Mouse (Mus musculus) ES-E14 (cell line): ENCODE results near the gene Rpgrip1. TPM values are rescaled to one million over a fixed set of nuclear protein-coding genes. Genes with fewer than 3 reads are reported as not detected.

Experiments used
- DNase-seq: peaks from one replicate; pipeline ENCODE4 v3.0.0-alpha.2; 2013; ENCODE audit warnings: low read depth, low spot score
- H3K27ac ChIP-seq: 2 replicates; pipeline ENCODE4 v1.5.1; 2012; ENCODE audit warnings: low read depth, mild to moderate bottlenecking, low read length, moderate library complexity, mixed read lengths; ENCODE audit not compliant: poor library complexity, insufficient read depth, severe bottlenecking
- H3K36me3 ChIP-seq: 2 replicates; pipeline ENCODE4 v1.6.1; 2012; ENCODE audit warnings: mild to moderate bottlenecking, low read length, moderate library complexity, mixed read lengths; ENCODE audit not compliant: control insufficient read depth, poor library complexity, insufficient read depth, severe bottlenecking
- H3K4me1 ChIP-seq, 2 experiments: fragments of 150-350 bp in 1 of 2; sonication (generic) in 1 of 2; 2 replicates each; pipeline ENCODE4 v1.6.1; 2012; ENCODE audit warnings: low read length in 2 of 2, mild to moderate bottlenecking in 1 of 2, mixed read lengths in 1 of 2; ENCODE audit not compliant: control insufficient read depth in 2 of 2, insufficient read depth in 2 of 2, poor library complexity in 1 of 2
- H3K4me3 ChIP-seq, 2 experiments: fragments of 150-350 bp in 1 of 2; sonication (generic) in 1 of 2; 2 replicates each; pipeline ENCODE4 v1.5.1; 2012; ENCODE audit warnings: low read length in 2 of 2, low read depth in 1 of 2, mild to moderate bottlenecking in 1 of 2, mixed read lengths in 1 of 2; ENCODE audit not compliant: insufficient read depth in 1 of 2, poor library complexity in 1 of 2, severe bottlenecking in 1 of 2
- H3K9ac ChIP-seq: 2 replicates; pipeline ENCODE4 v1.6.1; 2012; ENCODE audit warnings: low read depth, mild to moderate bottlenecking, low read length, mixed read lengths; ENCODE audit not compliant: poor library complexity, insufficient read depth, severe bottlenecking
- H3K9me3 ChIP-seq: fragments of 150-350 bp; sonication (generic); 2 replicates; pipeline ENCODE4 v1.6.1; 2012; ENCODE audit warnings: low read depth, mild to moderate bottlenecking, low read length; ENCODE audit not compliant: control insufficient read depth, insufficient read depth
- CHD2 ChIP-seq: IDR thresholded peaks from 2 replicates; pipeline ENCODE4 v1.6.1; 2014; ENCODE audit warnings: mild to moderate bottlenecking, low read depth, low read length, inconsistent platforms
- HCFC1 ChIP-seq: IDR thresholded peaks from 2 replicates; pipeline ENCODE4 v1.6.1; 2012; ENCODE audit warnings: low read length, inconsistent platforms, borderline replicate concordance; ENCODE audit not compliant: insufficient read depth
- MAFK ChIP-seq: IDR thresholded peaks from 2 replicates; pipeline ENCODE4 v1.6.1; 2014; ENCODE audit warnings: mild to moderate bottlenecking, low read depth, low read length, inconsistent platforms; ENCODE audit not compliant: insufficient read depth
- ZC3H11A ChIP-seq: IDR thresholded peaks from 2 replicates; pipeline ENCODE4 v1.6.1; 2012; ENCODE audit warnings: low read depth, mild to moderate bottlenecking, inconsistent platforms, low read length, borderline replicate concordance
- ZNF384 ChIP-seq: IDR thresholded peaks from 2 replicates; pipeline ENCODE4 v1.6.1; 2012; ENCODE audit warnings: low read depth, low read length, inconsistent platforms
- in situ Hi-C, 2 experiments: fragments of 600-800 bp; cut with MboI; formaldehyde crosslinking; loops; one replicate each; pipeline ENCODE4 v1.15.1; 2025; ENCODE audit warnings: low sequenced_read_pairs in 2 of 2, inconsistent platforms in 1 of 2; ENCODE audit not compliant: unreplicated experiment in 2 of 2
- total RNA-seq: library from RNA; depleted of rRNA; stranded (reverse); fragments of 300-350 nt; gene quantifications from 2 replicates; pipeline ENCODE4 v1.2.3, GENCODE M21; 2012; rRNA removed

The Rpgrip1 gene
- total RNA-seq, 1 experiment = 3.3 TPM

DNA sequence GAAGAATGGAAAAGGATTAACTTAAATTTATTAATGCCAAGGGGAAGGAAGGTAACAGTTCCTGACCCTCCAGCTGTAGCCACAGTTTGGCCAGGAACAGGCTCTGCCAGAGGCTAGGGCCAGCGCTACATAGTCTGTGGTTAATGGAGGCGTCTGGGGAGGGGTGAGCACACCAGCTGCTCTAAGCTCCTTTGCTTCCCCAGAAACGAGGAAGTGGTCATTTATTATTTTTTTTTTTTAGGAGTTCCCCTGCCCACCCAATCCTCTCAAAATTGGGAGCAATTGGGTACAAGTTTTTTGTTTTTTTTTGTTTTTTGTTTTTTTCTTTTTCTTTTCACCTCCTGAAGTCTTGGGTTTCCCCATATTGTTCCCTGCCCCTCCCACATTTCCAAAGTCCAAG, 87.6 kb downstream of the Rpgrip1 start:
- H3K36me3 ChIP-seq = peaks cover 12% of the 10 kb centered on the region
- H3K9ac ChIP-seq = peak overlapping the region; percentile 54; the same call in 1 of the 2 replicates
- peak overlapping the region; percentile 35 to 96; a peak in 2 of 4 replicates for H3K4me3 ChIP-seq
- peak overlapping the region; percentile 33; the same call in 1 of the 2 replicates for H3K27ac ChIP-seq
- no peak for DNase-seq
- H3K4me1 ChIP-seq = peaks cover 6 to 8% of the 10 kb centered on the region in 2 experiments; a peak in 3 of 4 replicates
- in situ Hi-C loops = no loop called here
- H3K9me3 ChIP-seq = no peaks in the 10 kb centered on the region
- TF ChIP-seq ZNF384 (peak; percentile 72), ZC3H11A (no peak)

DNA sequence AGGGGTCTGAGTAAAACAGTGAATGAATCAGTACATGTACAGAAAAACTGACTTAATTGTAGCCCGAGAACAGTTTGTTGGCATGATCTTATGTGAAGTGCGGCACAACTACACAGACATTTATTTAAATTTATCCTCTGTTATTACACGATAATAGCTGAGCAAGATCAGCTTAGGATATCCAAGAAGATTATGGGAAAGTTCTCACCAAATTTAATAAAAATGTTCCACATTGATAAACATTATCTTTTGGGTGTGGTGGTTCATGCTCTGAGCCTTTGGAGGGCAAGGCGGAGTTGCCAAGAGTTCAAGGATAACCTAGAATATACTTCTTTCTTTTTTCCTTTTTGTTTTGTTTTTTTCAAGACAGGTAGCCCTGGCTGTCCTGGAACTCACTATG, 88.9 kb downstream of the Rpgrip1 start:
- Histone ChIP-seq H3K9ac (no peak overlapping the region), H3K27ac (no peak overlapping the region), H3K9me3 (no peaks in the 10 kb centered on the region), H3K4me3 (no peak overlapping the region), H3K36me3 (peaks cover 18% of the 10 kb centered on the region), H3K4me1 (peaks cover 6 to 8% of the 10 kb centered on the region in 2 experiments; a peak in 3 of 4 replicates)
- in situ Hi-C loops = no loop called here
- no peak for DNase-seq
- TF ChIP-seq ZNF384 (no peak), CHD2 (no peak), ZC3H11A (no peak), HCFC1 (no peak), MAFK (no peak)

Other genes starting within 250 kb of the Rpgrip1 start
- gene Mettl17, start 225.9 kb upstream of the Rpgrip1 start, total RNA-seq = 19.7 and 40.1 TPM in 2 replicates
- gene Slc39a2, start 217.8 kb upstream of the Rpgrip1 start, total RNA-seq = 0.49 and 0.74 TPM in 2 replicates
- gene Ndrg2, start 196.5 kb upstream of the Rpgrip1 start, total RNA-seq = 5.7 and 16.6 TPM in 2 replicates
- gene Tppp2, start 192.3 kb upstream of the Rpgrip1 start, total RNA-seq = not detected in 2 replicates
- gene Rnase13, start 187.9 kb upstream of the Rpgrip1 start, total RNA-seq = not detected in 2 replicates
- gene Arhgef40, start 126.0 kb upstream of the Rpgrip1 start, total RNA-seq = 10.1 and 14.0 TPM in 2 replicates
- 3.6 and 7.7 TPM in 2 replicates for gene Tmem253, start 95.0 kb upstream of the Rpgrip1 start, total RNA-seq
- gene Zfp219, start 90.0 kb upstream of the Rpgrip1 start, total RNA-seq = 59.5 and 98.0 TPM in 2 replicates
- not detected in 2 replicates for gene Olfr221, start 68.2 kb upstream of the Rpgrip1 start, total RNA-seq
- gene Hnrnpc, start 6.7 kb upstream of the Rpgrip1 start, total RNA-seq = 242 and 267 TPM in 2 replicates
- 54.7 and 80.3 TPM in 2 replicates for gene Supt16, start 86.7 kb downstream of the Rpgrip1 start, total RNA-seq
- 45.1 and 82.1 TPM in 2 replicates for gene Chd8, start 147.1 kb downstream of the Rpgrip1 start, total RNA-seq
- 21.3 and 29.1 TPM in 2 replicates for gene Tox4, start 168.4 kb downstream of the Rpgrip1 start, total RNA-seq
- gene Rab2b, start 168.8 kb downstream of the Rpgrip1 start, total RNA-seq = 2.6 and 4.9 TPM in 2 replicates
- gene Mettl3, start 194.4 kb downstream of the Rpgrip1 start, total RNA-seq = 22.0 and 50.3 TPM in 2 replicates
- gene Sall2, start 218.1 kb downstream of the Rpgrip1 start, total RNA-seq = 4.3 and 5.0 TPM in 2 replicates
- not detected in 2 replicates for gene Olfr1513, start 245.7 kb downstream of the Rpgrip1 start, total RNA-seq